Mouse (Mus musculus): ENCODE results near the gene Cdk5rap1. TPM values are rescaled to one million over a fixed set of nuclear protein-coding genes. Genes with fewer than 3 reads are reported as not detected.
A peak's percentile ranks its signal among the peaks of the same experiment; 100 is the strongest.
"Not testable (repeated sequence)": the region's sequence is repeated elsewhere in the genome, so short reads cannot be mapped to it uniquely, and the experiment has no call there.

Cdk5rap1 gene
- polyA plus RNA-seq, 1 experiment from 2014 or later: 13.6 TPM

DNA sequence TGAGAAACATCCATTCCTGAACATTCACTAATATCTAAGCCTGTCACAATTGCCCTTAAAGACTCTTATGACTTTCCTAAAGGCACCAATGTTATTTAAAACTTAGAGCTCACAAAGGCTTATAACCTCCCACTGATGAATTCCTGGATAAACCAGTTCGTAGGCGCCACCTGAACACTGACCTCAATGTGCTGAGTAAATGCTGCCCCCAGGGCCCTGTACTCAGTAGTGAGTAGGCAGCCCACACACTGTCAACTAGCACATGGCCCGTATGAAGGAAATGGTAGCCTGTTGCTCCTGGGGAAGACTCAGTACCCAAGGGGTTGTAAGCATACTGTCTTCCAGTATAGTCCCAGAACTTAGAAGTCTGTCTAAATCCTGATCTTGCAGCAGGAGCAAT lies 71.0 kb downstream of the Cdk5rap1 start:
- Histone ChIP-seq H3K27ac (no peak overlapping the region), H3K4me1 (replicated peaks) (no peaks in the 10 kb centered on the region; the same call in 1 of the 2 replicates), H3K36me3 (no peaks in the 10 kb centered on the region), H3K27me3 (no peaks in the 10 kb centered on the region), H3K4me3 (no peak overlapping the region), H3K9ac (no peak overlapping the region), H3K4me2 (no peak overlapping the region), H3K9me3 (replicated peaks) (no peaks in the 10 kb centered on the region)
- WGBS: 85% methylated on average over 3 of the region's 3 CpGs
- ATAC-seq (replicated peaks; ENCODE audit: insufficient number of reproducible peaks, insufficient read depth, low FRiP score, low read depth): no peak

- H3K9ac ChIP-seq: no peak overlapping the region
- no peak for ATAC-seq (replicated peaks; ENCODE audit: insufficient number of reproducible peaks, insufficient read depth, low FRiP score, low read depth)
- H3K4me2 ChIP-seq: no peak overlapping the region
- H3K36me3 ChIP-seq: no peaks in the 10 kb centered on the region
- no peak overlapping the region for H3K4me3 ChIP-seq
- H3K9me3 ChIP-seq (replicated peaks): no peaks in the 10 kb centered on the region
- no peaks in the 10 kb centered on the region; the same call in 1 of the 2 replicates for H3K4me1 ChIP-seq (replicated peaks)
- WGBS: 35% methylated on average over 1 of the region's 1 CpGs
- no peaks in the 10 kb centered on the region for H3K27me3 ChIP-seq
- no peak overlapping the region for H3K27ac ChIP-seq
Observed at GRCm38 (mm10) chr2:154300496-154300895, 72.3 kb downstream of the Cdk5rap1 start.

- H3K9ac ChIP-seq; H3K4me1 ChIP-seq (replicated peaks); H3K27ac ChIP-seq; H3K27me3 ChIP-seq; H3K36me3 ChIP-seq; H3K4me3 ChIP-seq; H3K9me3 ChIP-seq (replicated peaks); ATAC-seq (replicated peaks; ENCODE audit: insufficient number of reproducible peaks, insufficient read depth, low FRiP score, low read depth): not testable (repeated sequence)
- peak overlapping the region; percentile 49 for H3K4me2 ChIP-seq
- WGBS: 3% methylated on average over 10 of the region's 10 CpGs
Observed at GRCm38 (mm10) chr2:154294746-154295145, 78.1 kb downstream of the Cdk5rap1 start.

- H3K9me3 ChIP-seq (replicated peaks): no peaks in the 10 kb centered on the region
- WGBS: 74% methylated on average over 1 of the region's 1 CpGs
- H3K4me2 ChIP-seq: no peak overlapping the region
- no peaks in the 10 kb centered on the region for H3K4me1 ChIP-seq (replicated peaks)
- H3K9ac ChIP-seq: no peak overlapping the region
- H3K27me3 ChIP-seq: no peaks in the 10 kb centered on the region
- no peak overlapping the region for H3K27ac ChIP-seq
- H3K4me3 ChIP-seq: no peak overlapping the region
- ATAC-seq (replicated peaks; ENCODE audit: insufficient number of reproducible peaks, insufficient read depth, low FRiP score, low read depth): no peak
- no peaks in the 10 kb centered on the region for H3K36me3 ChIP-seq
Observed at GRCm38 (mm10) chr2:154292833-154293232, 80.0 kb downstream of the Cdk5rap1 start.

DNA sequence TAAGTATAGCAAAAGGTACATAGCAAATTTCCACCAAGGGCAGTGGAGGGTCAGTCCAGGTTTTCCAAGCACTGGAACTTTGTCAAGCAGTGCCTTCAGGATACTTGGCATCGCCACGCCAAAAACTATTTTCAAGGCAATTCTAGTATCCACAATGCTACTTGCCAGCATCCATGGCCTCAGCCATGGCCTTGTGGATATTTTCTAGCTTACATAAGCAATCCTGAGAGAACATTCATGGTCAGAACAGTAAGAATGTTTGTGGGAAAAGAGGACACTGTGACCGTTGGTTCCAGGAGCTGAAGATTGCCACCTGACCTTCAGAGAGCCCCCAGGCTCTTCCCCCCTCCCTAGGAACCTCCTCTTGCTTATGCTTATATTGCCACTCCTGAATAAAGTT lies 80.9 kb downstream of the Cdk5rap1 start:
- not testable (repeated sequence) for H3K9me3 ChIP-seq (replicated peaks); H3K36me3 ChIP-seq; H3K4me2 ChIP-seq; H3K27me3 ChIP-seq; H3K27ac ChIP-seq; ATAC-seq (replicated peaks; ENCODE audit: insufficient number of reproducible peaks, insufficient read depth, low FRiP score, low read depth); H3K4me1 ChIP-seq (replicated peaks); H3K4me3 ChIP-seq; H3K9ac ChIP-seq
- WGBS: 90% methylated on average over 3 of the region's 3 CpGs

Other genes starting within 250 kb of the Cdk5rap1 start
- gene Bpifa3, start 242.7 kb downstream of the Cdk5rap1 start, polyA plus RNA-seq (2015; fragmentation: Nextera tagmentation; extraction: Ambion mirVana): not detected in 2 replicates
- 0.92 and 21.4 TPM in 2 replicates for gene Bpifa1, start 230.1 kb downstream of the Cdk5rap1 start, polyA plus RNA-seq (2015; fragmentation: Nextera tagmentation; extraction: Ambion mirVana)
- not detected in 2 replicates for gene Bpifa5, start 210.4 kb downstream of the Cdk5rap1 start, polyA plus RNA-seq (2015; fragmentation: Nextera tagmentation; extraction: Ambion mirVana)
- gene Bpifb1, start 182.2 kb downstream of the Cdk5rap1 start, polyA plus RNA-seq (2015; fragmentation: Nextera tagmentation; extraction: Ambion mirVana): 0.22 and 0.31 TPM in 2 replicates
- gene Bpifb5, start 149.3 kb downstream of the Cdk5rap1 start, polyA plus RNA-seq (2015; fragmentation: Nextera tagmentation; extraction: Ambion mirVana): 0.16 and 0.49 TPM in 2 replicates
- not detected in 2 replicates for gene Bpifb9a, start 115.2 kb downstream of the Cdk5rap1 start, polyA plus RNA-seq (2015; fragmentation: Nextera tagmentation; extraction: Ambion mirVana)
- not detected in 2 replicates for gene Bpifb9b, start 65.8 kb downstream of the Cdk5rap1 start, polyA plus RNA-seq (2015; fragmentation: Nextera tagmentation; extraction: Ambion mirVana)
- gene Snta1, start 35.1 kb upstream of the Cdk5rap1 start, polyA plus RNA-seq (2015; fragmentation: Nextera tagmentation; extraction: Ambion mirVana): 53.2 and 54.3 TPM in 2 replicates
- gene Cbfa2t2, start 63.5 kb upstream of the Cdk5rap1 start, polyA plus RNA-seq (2015; fragmentation: Nextera tagmentation; extraction: Ambion mirVana): 25.9 and 31.0 TPM in 2 replicates
- gene 1700003F12Rik, start 174.1 kb upstream of the Cdk5rap1 start, polyA plus RNA-seq (2015; fragmentation: Nextera tagmentation; extraction: Ambion mirVana): 0.43 and 0.99 TPM in 2 replicates
- 0.22 and 0.26 TPM in 2 replicates for gene Actl10, start 178.8 kb upstream of the Cdk5rap1 start, polyA plus RNA-seq (2015; fragmentation: Nextera tagmentation; extraction: Ambion mirVana)
- gene Necab3, start 185.9 kb upstream of the Cdk5rap1 start, polyA plus RNA-seq (2015; fragmentation: Nextera tagmentation; extraction: Ambion mirVana): 2.0 and 2.4 TPM in 2 replicates
- 17.0 and 23.1 TPM in 2 replicates for gene E2f1, start 196.9 kb upstream of the Cdk5rap1 start, polyA plus RNA-seq (2015; fragmentation: Nextera tagmentation; extraction: Ambion mirVana)
- gene Pxmp4, start 230.7 kb upstream of the Cdk5rap1 start, polyA plus RNA-seq (2015; fragmentation: Nextera tagmentation; extraction: Ambion mirVana): 24.6 and 27.1 TPM in 2 replicates
- 0.53 and 0.77 TPM in 2 replicates for gene Zfp341, start 240.3 kb upstream of the Cdk5rap1 start, polyA plus RNA-seq (2015; fragmentation: Nextera tagmentation; extraction: Ambion mirVana)
- gene 4930519P11Rik, start 240.4 kb upstream of the Cdk5rap1 start, polyA plus RNA-seq (2015; fragmentation: Nextera tagmentation; extraction: Ambion mirVana): not detected in 2 replicates